Mouse (Mus musculus) ES-Bruce4 (cell line): ENCODE measurements around the gene Olfr774.

ENCODE experiments used
- CTCF ChIP-seq: IDR thresholded peaks from one replicate; pipeline ENCODE4 v1.8.1; 2011; ENCODE audit warnings: low read depth, low read length
- EP300 ChIP-seq: IDR thresholded peaks from 2 replicates; pipeline ENCODE4 v1.6.1; 2011; ENCODE audit warnings: low read depth, low read length; ENCODE audit not compliant: insufficient read depth
- POLR2A ChIP-seq: IDR thresholded peaks from one replicate; pipeline ENCODE4 v1.8.1; 2011; ENCODE audit warnings: low read length; ENCODE audit not compliant: insufficient read depth

DNA sequence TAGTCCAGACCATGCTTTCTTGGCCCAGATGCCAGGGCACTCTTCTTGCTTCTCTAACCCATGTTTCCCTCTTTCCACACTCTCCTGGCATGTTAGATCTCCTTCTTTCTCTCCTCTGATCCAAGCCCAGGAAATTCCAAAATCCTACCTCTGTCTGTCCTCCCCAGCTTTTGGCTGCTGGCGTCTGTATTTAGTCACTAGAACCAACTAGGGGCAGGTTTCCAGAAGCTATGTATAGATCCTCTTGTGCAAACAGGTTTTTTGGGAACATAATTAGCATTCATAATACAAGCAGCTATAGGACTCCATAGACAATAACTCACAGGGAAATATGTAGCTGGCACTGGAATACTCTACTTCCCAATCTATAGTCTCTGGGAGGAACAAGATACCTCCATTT is 5.3 kb upstream of the Olfr774 start:
- TF ChIP-seq POLR2A (no peak), CTCF (no peak), EP300 (no peak)
